Mouse (Mus musculus) kidney, embryonic 14.5 days (tissue): ENCODE data around the gene Ubald2. TPM values are rescaled to one million over a fixed set of nuclear protein-coding genes. Genes with fewer than 3 reads are reported as not detected.

Source experiments
- ATAC-seq: fragments of 200-750 bp; cut with Nextera tagmentation; 2 replicates; pipeline ENCODE4 v1.8.0; 2017; ENCODE audit warnings: moderate number of reproducible peaks, mild to moderate bottlenecking, moderate TSS enrichment, moderate library complexity; ENCODE audit not compliant: low FRiP score, low TSS enrichment
- H3K27ac ChIP-seq: fragments of 300-500 bp; sonication (generic); 2 replicates; pipeline ENCODE4 v1.5.1; 2014; ENCODE audit warnings: low read depth, mild to moderate bottlenecking, low read length, moderate library complexity, mixed read lengths
- H3K27me3 ChIP-seq: fragments of 300-500 bp; sonication (generic); 2 replicates; pipeline ENCODE4 v1.6.1; 2014; ENCODE audit warnings: mild to moderate bottlenecking, low read length; ENCODE audit not compliant: control insufficient read depth, insufficient read depth
- H3K36me3 ChIP-seq: fragments of 300-500 bp; sonication (generic); 2 replicates; pipeline ENCODE4 v1.6.1; 2014; ENCODE audit warnings: low read length, mixed read lengths; ENCODE audit not compliant: control insufficient read depth, insufficient read depth
- H3K4me1 ChIP-seq: fragments of 300-500 bp; sonication (generic); 2 replicates; pipeline ENCODE4 v1.6.1; 2014; ENCODE audit warnings: low read length, mixed read lengths; ENCODE audit not compliant: control insufficient read depth, insufficient read depth
- H3K4me2 ChIP-seq: fragments of 300-500 bp; sonication (generic); replicated peaks from 2 replicates; pipeline ENCODE4 v1.6.1; 2014; ENCODE audit warnings: low read depth, mild to moderate bottlenecking, low read length
- H3K4me3 ChIP-seq: fragments of 300-500 bp; sonication (generic); 2 replicates; pipeline ENCODE4 v1.5.1; 2014; ENCODE audit warnings: mild to moderate bottlenecking, low read length
- H3K9ac ChIP-seq: fragments of 300-500 bp; sonication (generic); 2 replicates; pipeline ENCODE4 v1.6.1; 2014; ENCODE audit warnings: low read depth, mild to moderate bottlenecking, low read length, moderate library complexity
- H3K9me3 ChIP-seq: fragments of 300-500 bp; sonication (generic); 2 replicates; pipeline ENCODE4 v1.6.1; 2016; ENCODE audit warnings: low read length; ENCODE audit not compliant: control insufficient read depth
- WGBS: fragments of 180-500 bp; shearing (Covaris S2); extraction: QIAGEN DNeasy Blood & Tissue Kit; methylation state at CpG from one replicate; pipeline ENCODE4 v1.1.7; 2014; 5-methylcytosine and 5-hydroxymethylcytosine counted together
- polyA plus RNA-seq: library from polyadenylated mRNA; unstranded; fragments of >200 nt; fragmentation: Nextera tagmentation; extraction: Ambion mirVana; gene quantifications from 2 replicates; pipeline ENCODE4 v1.2.1, GENCODE M21; 2014

Ubald2 gene
- polyA plus RNA-seq, 1 experiment from 2014 or later, result 80.8 TPM

DNA sequence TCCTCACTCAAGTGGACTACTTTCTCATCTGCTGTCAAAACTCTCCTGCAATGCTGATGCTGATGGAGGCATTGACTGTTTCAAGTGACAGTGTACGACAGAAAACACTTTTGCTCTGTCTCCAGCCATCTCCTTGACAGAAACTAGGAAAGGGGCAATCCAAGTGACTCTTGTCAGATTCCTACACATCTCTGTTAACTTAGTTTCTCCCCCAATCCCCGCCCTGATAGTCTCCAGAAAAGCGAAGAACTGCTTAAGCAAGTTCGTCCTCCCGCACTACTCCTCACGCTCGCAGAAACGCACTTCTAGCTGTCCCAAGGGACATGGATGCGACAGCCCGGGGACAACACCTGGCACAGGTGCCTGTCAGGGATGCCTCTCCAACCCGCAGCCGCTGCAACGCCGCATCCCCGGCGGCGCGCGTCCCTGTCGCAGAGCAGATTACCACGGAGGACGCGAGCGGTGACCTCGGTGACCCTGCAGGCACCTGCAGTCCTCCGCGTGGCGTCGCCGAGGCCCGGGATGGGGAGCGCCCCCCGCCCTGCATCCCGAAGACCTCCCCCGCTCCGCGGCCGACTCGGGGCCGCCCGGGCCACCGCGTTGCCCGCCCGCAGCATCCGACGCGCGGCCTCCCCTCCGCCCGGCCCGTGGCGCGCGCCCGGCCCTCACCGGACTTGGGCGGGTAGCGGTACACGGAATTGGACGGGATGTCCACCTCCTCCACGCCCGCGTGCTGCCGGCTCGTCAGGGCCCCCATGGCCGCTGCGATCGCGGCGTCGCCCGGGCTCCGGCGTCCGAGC, 21.7 kb upstream of the Ubald2 start:
- peak; percentile 53 for ATAC-seq
- no peaks in the 10 kb centered on the region for H3K36me3 ChIP-seq
- peak overlapping the region; percentile 100 for H3K4me2 ChIP-seq
- no peaks in the 10 kb centered on the region for H3K27me3 ChIP-seq
- no peaks in the 10 kb centered on the region for H3K9me3 ChIP-seq
- H3K27ac ChIP-seq, result no peak overlapping the region
- WGBS, result under 1% methylated on average over 64 of the region's 76 CpGs
- H3K9ac ChIP-seq, result peak overlapping the region; percentile 87
- peaks cover 14% of the 10 kb centered on the region for H3K4me1 ChIP-seq
- peak overlapping the region; percentile 76 for H3K4me3 ChIP-seq

DNA sequence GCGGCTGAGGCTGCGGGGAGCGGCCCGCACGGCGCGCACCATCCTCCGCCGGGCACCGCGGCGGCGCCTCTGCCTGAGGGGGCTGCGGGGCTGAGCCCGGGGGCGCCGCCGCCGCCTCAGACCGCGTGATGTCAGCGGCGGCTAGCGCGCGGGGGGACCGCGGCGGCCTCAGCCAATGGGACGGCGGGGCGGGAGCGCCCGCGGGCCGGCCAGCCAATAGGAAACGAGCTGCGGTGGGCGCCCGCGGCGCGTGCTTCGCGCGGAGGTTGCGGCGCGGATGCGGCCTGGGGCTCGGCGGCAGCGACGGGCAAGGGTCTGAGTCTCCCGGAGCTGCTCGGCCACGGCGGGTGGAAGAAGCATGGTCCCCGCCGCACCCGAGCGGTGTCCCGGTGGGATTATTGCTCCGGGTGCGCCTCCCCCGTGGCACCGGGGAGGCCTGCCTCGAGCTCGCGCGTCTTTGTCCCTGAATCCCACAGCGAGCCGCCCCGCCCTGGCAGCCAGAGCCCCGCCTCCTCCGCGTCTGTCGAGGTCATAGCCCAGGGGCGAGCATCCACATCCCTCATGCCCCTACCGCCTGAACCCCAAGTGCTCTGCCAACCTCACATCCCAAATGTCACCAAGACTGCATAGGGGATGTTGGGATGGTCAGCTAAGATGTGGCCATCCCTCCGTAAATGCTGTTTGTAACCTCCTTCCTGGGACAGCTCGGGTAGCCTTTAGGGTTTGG, 20.8 kb upstream of the Ubald2 start, which contains the start of gene Rnf157:
Gene Rnf157, minus strand, starts transcription at position 129 of the 727 bp plus-strand sequence.
- Histone ChIP-seq H3K9me3 (no peaks in the 10 kb centered on the region), H3K4me1 (peaks cover 17% of the 10 kb centered on the region), H3K9ac (peak within 1 kb of the TSS; percentile 87), H3K27me3 (no peaks in the 10 kb centered on the region), H3K27ac (peak within 1 kb of the TSS; percentile 61; the same call in 1 of the 2 replicates), H3K4me3 (peak within 1 kb of the TSS; percentile 76), H3K36me3 (no peaks in the 10 kb centered on the region), H3K4me2 (peak within 1 kb of the TSS; percentile 100)
- ATAC-seq, result peak; percentile 89
- 2% methylated on average over 72 of the region's 82 CpGs for WGBS

DNA sequence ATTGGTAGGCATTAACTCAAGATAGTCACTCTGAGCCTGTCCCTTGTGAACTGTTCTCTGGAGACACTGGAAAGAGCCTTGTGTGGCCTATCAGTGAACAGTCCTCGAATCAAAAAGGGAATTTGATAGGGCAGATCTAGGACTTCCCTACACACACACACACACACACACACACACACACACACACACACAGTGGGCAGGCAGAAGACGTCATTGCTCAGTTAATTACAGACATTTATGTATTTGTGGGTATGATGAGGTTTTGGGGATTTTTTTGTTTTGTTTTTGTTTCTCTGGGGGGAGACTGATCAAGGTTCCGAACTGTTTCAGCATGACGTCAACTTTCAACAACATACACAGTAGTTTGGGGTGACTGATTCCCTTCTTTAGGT, 20.3 kb upstream of the Ubald2 start:
- Histone ChIP-seq H3K9ac (peak overlapping the region; percentile 87), H3K27ac (no peak overlapping the region), H3K27me3 (no peaks in the 10 kb centered on the region), H3K4me3 (no peak overlapping the region), H3K9me3 (no peaks in the 10 kb centered on the region), H3K4me2 (peak overlapping the region; percentile 100), H3K36me3 (no peaks in the 10 kb centered on the region), H3K4me1 (peaks cover 23% of the 10 kb centered on the region)
- WGBS, result 67% methylated on average over 4 of the region's 4 CpGs
- no peak; the same call in none of the 2 replicates for ATAC-seq

DNA sequence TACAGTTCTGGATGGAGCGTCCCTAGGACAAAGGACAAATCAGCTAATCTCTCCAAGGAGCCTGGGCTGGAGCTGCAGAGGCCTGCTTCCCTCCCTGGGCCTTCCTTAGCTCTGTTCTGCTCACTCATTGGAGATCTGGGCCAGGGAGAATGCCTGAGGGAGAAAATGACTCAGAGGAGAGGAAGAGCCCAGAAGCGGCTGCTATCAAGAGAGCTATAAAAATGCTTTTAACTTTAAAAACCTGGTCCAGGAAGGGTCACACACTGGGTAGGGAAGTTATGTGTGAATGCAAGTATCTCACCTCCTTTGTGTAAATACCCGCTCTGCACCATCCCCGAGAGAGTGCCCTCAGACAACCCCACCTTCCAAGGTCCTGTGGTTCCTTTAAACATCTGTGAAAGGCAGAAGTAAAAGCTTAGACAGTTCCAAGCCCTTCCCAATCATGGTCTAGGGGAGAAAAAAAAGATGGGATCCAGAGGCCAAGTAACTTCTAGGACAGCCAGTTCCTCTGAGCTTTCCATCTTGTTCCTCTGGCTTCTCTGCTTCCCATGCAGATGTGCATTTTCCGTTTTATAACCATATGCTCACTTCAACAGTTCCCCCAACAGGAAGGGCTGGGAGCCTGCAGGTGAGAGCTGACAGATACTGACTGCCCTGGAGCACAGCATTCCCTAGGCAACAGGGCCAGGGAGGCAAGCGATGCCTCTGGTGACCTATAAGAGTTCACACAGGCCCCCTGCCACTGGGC, 17.5 kb upstream of the Ubald2 start:
- Histone ChIP-seq H3K4me2 (no peak overlapping the region), H3K27ac (no peak overlapping the region), H3K4me3 (no peak overlapping the region), H3K27me3 (no peaks in the 10 kb centered on the region), H3K36me3 (no peaks in the 10 kb centered on the region), H3K9me3 (no peaks in the 10 kb centered on the region), H3K9ac (no peak overlapping the region), H3K4me1 (peaks cover 31% of the 10 kb centered on the region)
- ATAC-seq, result no peak
- WGBS, result 59% methylated on average over 6 of the region's 6 CpGs

DNA sequence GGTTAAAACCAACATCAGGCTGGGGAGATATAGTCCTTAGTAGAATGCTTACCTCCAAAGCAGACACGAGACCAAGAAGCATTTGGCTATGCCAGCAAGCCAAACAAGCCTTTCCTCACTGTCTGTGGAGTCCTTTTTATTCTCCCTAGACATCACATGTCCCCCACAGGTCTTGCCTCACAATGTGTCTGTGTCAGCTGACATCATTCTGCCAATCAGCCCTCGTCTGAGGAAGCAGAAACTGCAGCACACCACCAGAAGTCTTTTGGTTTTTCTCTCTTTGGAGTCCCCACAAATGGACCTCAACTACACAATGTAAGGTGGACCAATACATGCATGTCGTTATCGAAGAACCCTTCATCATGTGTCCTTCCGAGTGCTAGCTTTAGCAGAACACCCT, 16.8 kb upstream of the Ubald2 start:
- no peak overlapping the region for H3K4me3 ChIP-seq
- no peak for ATAC-seq
- no peaks in the 10 kb centered on the region for H3K9me3 ChIP-seq
- peaks cover 25% of the 10 kb centered on the region for H3K4me1 ChIP-seq
- no peaks in the 10 kb centered on the region for H3K36me3 ChIP-seq
- H3K27ac ChIP-seq, result no peak overlapping the region
- H3K9ac ChIP-seq, result no peak overlapping the region
- 92% methylated on average over 5 of the region's 5 CpGs for WGBS
- no peaks in the 10 kb centered on the region for H3K27me3 ChIP-seq
- no peak overlapping the region for H3K4me2 ChIP-seq

DNA sequence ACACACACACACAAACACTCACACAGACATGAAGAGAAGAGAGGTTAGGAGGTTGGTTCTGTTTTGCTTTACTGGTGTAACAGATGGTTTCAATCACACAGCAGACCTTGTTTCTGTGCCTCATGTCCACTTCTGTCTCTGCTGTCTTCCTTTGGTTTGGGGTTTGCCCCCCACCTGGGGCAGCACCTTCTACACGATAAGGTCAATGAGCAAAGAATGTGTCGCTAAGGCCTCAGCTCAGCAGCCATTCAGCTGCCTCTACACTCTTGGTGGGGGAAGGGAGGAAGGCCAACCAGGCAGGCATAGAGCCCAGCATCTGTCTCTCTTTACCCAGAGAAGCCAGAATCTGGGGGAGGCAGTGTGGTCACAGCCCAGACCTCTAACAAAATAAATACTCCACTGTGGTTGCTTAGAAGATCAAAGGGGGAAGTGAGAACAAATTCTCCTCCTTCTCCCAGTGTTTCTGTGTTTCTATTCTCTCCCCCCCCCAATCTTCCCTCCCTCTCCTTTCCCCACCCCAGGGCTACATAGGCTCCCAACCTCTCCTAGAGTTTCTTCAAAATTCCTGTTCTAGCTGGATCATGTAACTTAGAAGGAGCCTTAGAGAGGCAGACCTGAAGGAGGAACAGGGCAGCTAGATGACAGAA, 15.6 kb upstream of the Ubald2 start:
- Histone ChIP-seq H3K4me1 (peaks cover 21% of the 10 kb centered on the region), H3K27me3 (no peaks in the 10 kb centered on the region), H3K36me3 (no peaks in the 10 kb centered on the region), H3K27ac (peak overlapping the region; percentile 86), H3K4me3 (no peak overlapping the region), H3K9ac (no peak overlapping the region), H3K9me3 (no peaks in the 10 kb centered on the region), H3K4me2 (no peak overlapping the region)
- peak; percentile 85 for ATAC-seq
- WGBS, result 3% methylated on average over 2 of the region's 2 CpGs

DNA sequence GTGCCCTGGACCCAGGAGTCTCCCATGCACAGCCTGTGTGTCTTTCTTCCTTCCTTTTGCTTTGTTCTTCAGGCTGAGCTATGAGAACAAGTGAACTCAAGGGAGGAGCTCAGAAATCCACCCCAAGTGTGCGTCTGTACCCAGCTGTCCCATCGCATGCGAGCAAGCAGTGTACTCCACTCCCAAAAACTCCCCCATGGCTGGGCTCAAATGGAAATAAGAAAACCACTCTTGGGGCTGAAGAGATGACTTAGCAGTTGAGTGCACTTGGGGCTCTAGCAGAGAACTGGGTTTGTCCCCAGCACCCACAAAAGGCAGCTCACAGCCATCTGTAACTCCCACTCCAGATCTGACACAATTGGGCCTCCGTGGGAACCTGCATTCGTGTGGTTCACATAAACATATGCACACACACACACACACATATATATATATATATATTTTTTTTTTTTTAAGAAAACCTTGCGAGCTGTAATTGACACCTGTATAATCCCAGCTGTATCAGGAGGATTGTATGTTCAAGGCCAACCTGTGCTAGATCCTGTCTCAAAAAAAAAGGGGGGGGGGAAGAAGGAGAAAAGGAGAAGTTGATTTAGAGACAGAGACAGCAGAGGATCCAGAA, 14.9 kb upstream of the Ubald2 start:
- ATAC-seq, result peak; percentile 25
- no peak overlapping the region for H3K9ac ChIP-seq
- H3K4me1 ChIP-seq, result peaks cover 19% of the 10 kb centered on the region
- WGBS, result 55% methylated on average over 6 of the region's 6 CpGs
- H3K27me3 ChIP-seq, result no peaks in the 10 kb centered on the region
- no peaks in the 10 kb centered on the region for H3K36me3 ChIP-seq
- H3K4me2 ChIP-seq, result no peak overlapping the region
- no peaks in the 10 kb centered on the region for H3K9me3 ChIP-seq
- no peak overlapping the region for H3K4me3 ChIP-seq
- H3K27ac ChIP-seq, result peak overlapping the region; percentile 86

DNA sequence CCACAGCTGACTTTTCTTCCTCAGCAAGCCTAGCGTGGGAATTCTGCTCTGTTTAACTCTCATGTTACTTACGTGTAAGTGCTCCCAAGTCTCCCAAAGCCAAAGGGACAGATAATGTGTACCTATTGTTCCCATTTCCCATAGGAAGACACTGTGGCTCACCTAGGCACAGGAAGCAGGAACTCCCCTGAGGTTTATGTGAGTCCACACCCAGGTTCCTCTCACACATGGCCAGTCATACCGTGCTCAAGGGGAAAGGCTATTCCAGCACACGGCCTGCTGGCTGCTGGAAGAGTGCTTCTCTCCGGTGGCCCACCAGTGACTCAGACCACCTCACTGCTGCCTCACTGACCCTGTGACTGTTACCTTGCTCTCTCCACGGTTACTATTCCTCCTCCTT, 12.8 kb upstream of the Ubald2 start:
- no peak for ATAC-seq
- no peaks in the 10 kb centered on the region for H3K36me3 ChIP-seq
- WGBS, result 60% methylated on average over 6 of the region's 6 CpGs
- H3K27me3 ChIP-seq, result no peaks in the 10 kb centered on the region
- no peak overlapping the region for H3K9ac ChIP-seq
- no peaks in the 10 kb centered on the region for H3K9me3 ChIP-seq
- no peak overlapping the region for H3K27ac ChIP-seq
- no peak overlapping the region for H3K4me3 ChIP-seq
- no peak overlapping the region for H3K4me2 ChIP-seq
- peaks cover 19% of the 10 kb centered on the region for H3K4me1 ChIP-seq
